9 mouse cellular contexts compared by ENCODE assay signal in the genomic region with DNA sequence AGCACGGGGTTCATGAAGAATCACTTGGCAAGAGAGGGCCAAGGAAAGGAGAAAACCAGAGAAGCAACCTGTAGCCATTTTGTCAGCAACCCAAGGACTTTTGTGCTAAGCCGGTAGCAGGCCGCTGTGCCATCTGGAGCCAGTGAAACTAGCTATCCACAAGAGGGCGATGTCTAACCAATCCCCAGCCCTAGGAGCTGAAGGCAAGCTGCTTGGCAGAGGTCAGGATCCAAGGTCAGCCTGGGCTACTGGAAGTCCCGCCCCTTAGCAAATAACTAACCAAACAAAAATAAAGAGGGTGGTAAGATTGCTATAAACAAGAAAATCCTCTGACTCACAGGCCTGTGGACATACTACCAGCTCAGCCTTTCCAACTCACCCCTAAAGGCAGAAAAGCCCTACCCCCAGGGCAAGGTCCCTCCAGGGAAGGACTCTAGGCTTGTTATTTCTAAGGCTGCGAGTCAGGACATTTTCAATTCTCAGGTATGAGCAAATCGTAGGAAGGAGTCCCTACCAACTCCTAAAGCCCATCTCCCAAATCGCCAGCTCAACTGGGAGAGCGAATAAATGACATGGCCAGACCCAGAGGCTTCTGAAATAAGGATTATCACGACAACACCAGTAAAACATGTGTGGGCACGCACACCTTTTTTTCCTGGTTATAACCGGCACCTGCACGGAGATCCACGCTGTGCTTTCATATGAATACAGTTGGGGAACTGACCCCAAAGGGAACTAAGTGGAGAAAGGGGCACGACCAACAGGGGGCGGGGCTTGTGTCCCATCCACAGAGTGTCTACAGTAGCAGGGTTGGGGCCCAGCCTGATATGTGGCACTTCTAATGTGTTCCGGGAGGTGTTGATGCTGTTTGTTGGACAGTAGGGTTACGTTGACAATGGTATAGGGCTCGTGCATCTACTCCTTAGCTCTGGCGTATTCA. TPM values are rescaled to one million over a fixed set of nuclear protein-coding genes. Genes with fewer than 3 reads are reported as not detected.
A peak's percentile ranks its signal among the peaks of the same experiment; 100 is the strongest.
DNase-seq lines count a peak whose midpoint lies in the region; ATAC-seq and TF ChIP-seq lines count a peak whose summit lies in the region.
"Had no signal": no experiment of that assay in that cellular context is flagged by ENCODE, and none has a peak within 500 bp of the region (broad histone marks: within the 10 kb centered on the region; RNA-seq: fewer than 3 reads in every experiment).

No protein-coding gene starts in this region.

- 65% methylated on average over 20 of the region's 20 CpGs for WGBS in liver, embryonic 11.5 days
- WGBS in olfactory bulb, adult 2 months = 75% methylated on average over 20 of the region's 20 CpGs

- no peaks in the 10 kb centered on the region for H3K4me1 ChIP-seq in liver, embryonic 11.5 days (replicated peaks; ENCODE audit: control insufficient read depth, insufficient read depth, low read length)
- peaks cover 11% of the 10 kb centered on the region for H3K4me1 ChIP-seq in olfactory bulb, adult 2 months (ENCODE audit: control insufficient read depth, insufficient read depth, low read length)
- H3K4me1 ChIP-seq: lung, embryonic 15.5 days had no signal

- no peak overlapping the region for H3K9ac ChIP-seq in liver, embryonic 11.5 days (ENCODE audit: low read depth, low read length)
- H3K9ac ChIP-seq: lung, embryonic 15.5 days had no signal

- H3K27me3 ChIP-seq in liver, embryonic 11.5 days (replicated peaks; ENCODE audit: control insufficient read depth, insufficient read depth, low read length) = no peaks in the 10 kb centered on the region
- H3K27me3 ChIP-seq: lung, embryonic 15.5 days had no signal

- H3K27ac ChIP-seq in liver, embryonic 11.5 days (ENCODE audit: low read depth, low read length) = no peak overlapping the region
- no peak overlapping the region for H3K27ac ChIP-seq in olfactory bulb, adult 2 months (ENCODE audit: insufficient read depth, low read depth, low read length)
- H3K27ac ChIP-seq: lung, embryonic 15.5 days had no signal

- H3K9me3 ChIP-seq in liver, embryonic 11.5 days (ENCODE audit: control insufficient read depth, low read length) = no peaks in the 10 kb centered on the region
- H3K9me3 ChIP-seq: lung, embryonic 15.5 days had no signal

- H3K36me3 ChIP-seq in liver, embryonic 11.5 days (ENCODE audit: control insufficient read depth, insufficient read depth, low read length) = no peaks in the 10 kb centered on the region
- H3K36me3 ChIP-seq: lung, embryonic 15.5 days had no signal

- DNase-seq in right cerebral cortex, postnatal 10 days (ENCODE audit: low spot score in 2 of 2) = peak; percentile 73
- no peak for DNase-seq in right cerebral cortex, postnatal 4 days
- peak; percentile 65 for DNase-seq in adrenal gland, adult 8-10 months
- peak; percentile 85 for DNase-seq in embryo, embryonic 10.5 days (ENCODE audit: low spot score)
- peak; percentile 89 for DNase-seq in kidney, adult 11 months
- DNase-seq in liver, embryonic 11.5 days (ENCODE audit: low spot score) = no peak
- DNase-seq in c-Kit-positive CD71-positive TER-119-positive erythroid progenitor cells, embryonic 14.5 days (ENCODE audit: low spot score) = no peak

- H3K4me2 ChIP-seq in liver, embryonic 11.5 days = no peak overlapping the region
- H3K4me2 ChIP-seq: lung, embryonic 15.5 days had no signal

- TF ChIP-seq POLR2A in olfactory bulb, adult 2 months (IDR thresholded peaks at IDR 0.05; ENCODE audit: insufficient read depth, low read depth, low read length) = no peak

- TF ChIP-seq CTCF in olfactory bulb, adult 2 months (IDR thresholded peaks at IDR 0.05; ENCODE audit: insufficient read depth, low read depth, low read length) = peak; percentile 34; the same call in 1 of the 2 replicates

- H3K4me3 ChIP-seq in liver, embryonic 11.5 days (ENCODE audit: low read depth, low read length) = no peak overlapping the region
- no peak overlapping the region for H3K4me3 ChIP-seq in olfactory bulb, adult 2 months (ENCODE audit: insufficient read depth, low read depth, low read length)
- H3K4me3 ChIP-seq: lung, embryonic 15.5 days had no signal

- 0 out of 2 replicates have a peak, but pooled peaks have one; percentile 47 for ATAC-seq in liver, embryonic 11.5 days (replicated peaks; ENCODE audit: low FRiP score)

RNA-seq across cellular contexts. Expression of a gene that starts 42.0 kb away (rescaled TPM):
- total RNA-seq in adrenal gland, adult 8-10 months (2022) = not detected
- not detected in 2 replicates for polyA plus RNA-seq in liver, embryonic 11.5 days (2014; fragmentation: Nextera tagmentation; extraction: Ambion mirVana)
- not detected in 2 replicates for polyA plus RNA-seq in olfactory bulb, adult 2 months (2012; ENCODE audit: insufficient read depth, insufficient read length, low replicate concordance, missing spikeins)
- polyA plus RNA-seq: lung, embryonic 15.5 days had no signal

RNA-seq across cellular contexts. Expression of a gene that starts 57.4 kb away (rescaled TPM):
- total RNA-seq in adrenal gland, adult 8-10 months (2022) = 10 to 100 TPM in 1 of 4 experiments, 1 to 10 TPM in 3; 3.5 to 10.5 (median 5.9) TPM
- 7.4 and 7.7 TPM in 2 replicates for polyA plus RNA-seq in liver, embryonic 11.5 days (2014; fragmentation: Nextera tagmentation; extraction: Ambion mirVana)
- polyA plus RNA-seq in olfactory bulb, adult 2 months (2012; ENCODE audit: insufficient read depth, insufficient read length, low replicate concordance, missing spikeins) = not detected in 2 replicates

Comparison
In these comparisons a context has a peak if more than half of its experiments do, and no peak if none do; other contexts are left out.
1. DNase-seq: peak in right cerebral cortex, postnatal 10 days (2 of 2), adrenal gland, adult 8-10 months (single experiment), embryo, embryonic 10.5 days (single experiment) and kidney, adult 11 months (single experiment); none in right cerebral cortex, postnatal 4 days (single experiment), liver, embryonic 11.5 days (single experiment) and c-Kit-positive CD71-positive TER-119-positive erythroid progenitor cells, embryonic 14.5 days (single experiment).